Comparison of ENCODE assay signal across 8 mouse cellular contexts in the genomic region with DNA sequence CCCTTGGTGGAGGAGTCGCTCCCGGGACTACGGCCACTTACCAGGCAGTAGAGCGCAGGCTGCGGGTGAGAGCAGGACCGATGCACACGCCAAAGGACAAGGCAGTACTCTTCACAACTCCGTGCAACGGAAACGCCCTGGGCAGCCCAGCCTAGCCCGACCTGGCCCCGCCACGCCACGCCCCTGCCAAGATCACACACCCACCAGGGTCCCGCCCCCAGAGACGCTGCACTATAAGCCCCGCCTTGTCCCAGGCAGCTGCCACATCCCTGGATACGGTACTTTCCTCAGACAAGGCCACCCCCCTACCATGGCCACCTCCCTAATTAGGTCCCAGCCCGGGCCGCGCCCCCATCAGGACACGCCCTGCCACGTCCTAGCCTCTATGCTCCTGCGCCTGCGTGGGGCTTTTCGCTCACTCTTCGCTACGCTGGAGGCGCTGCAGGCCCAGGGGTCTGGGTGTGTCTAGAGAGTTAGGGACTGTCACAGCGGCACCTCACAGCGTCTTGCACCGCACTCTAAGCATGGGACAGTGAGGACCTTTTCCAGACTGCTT. TPM values are rescaled to one million over a fixed set of nuclear protein-coding genes. Genes with fewer than 3 reads are reported as not detected.
DNase-seq lines count a peak whose midpoint lies in the region; ATAC-seq lines count a peak whose summit lies in the region.

A gene (minus strand): TSS at position 363 of the 556 bp plus-strand sequence.
A gene (plus strand): TSS at position 406 of the 556 bp plus-strand sequence.

- H3K9ac ChIP-seq in heart, embryonic 13.5 days = peak within 1 kb of the TSS; percentile 94
- H3K9ac ChIP-seq in liver, embryonic 12.5 days = peak within 1 kb of the TSS; percentile 71
- peak within 1 kb of the TSS; percentile 74 for H3K9ac ChIP-seq in stomach, embryonic 15.5 days

- H3K4me2 ChIP-seq in heart, embryonic 13.5 days = peak within 1 kb of the TSS; percentile 80
- H3K4me2 ChIP-seq in liver, embryonic 12.5 days = peak within 1 kb of the TSS; percentile 93
- peak within 1 kb of the TSS; percentile 84 for H3K4me2 ChIP-seq in stomach, embryonic 15.5 days

- no peaks in the 10 kb centered on the region for H3K27me3 ChIP-seq in heart, embryonic 13.5 days (replicated peaks)
- H3K27me3 ChIP-seq in liver, embryonic 12.5 days (replicated peaks) = no peaks in the 10 kb centered on the region
- H3K27me3 ChIP-seq in stomach, embryonic 15.5 days (replicated peaks) = no peaks in the 10 kb centered on the region

- WGBS in heart, embryonic 13.5 days = under 1% methylated on average over 32 of the region's 32 CpGs
- WGBS in liver, embryonic 12.5 days (ENCODE audit: insufficient replicate concordance) = under 1% methylated on average over 32 of the region's 32 CpGs
- under 1% methylated on average over 32 of the region's 32 CpGs for WGBS in stomach, embryonic 15.5 days

- H3K27ac ChIP-seq in brown adipose tissue, adult 24 weeks (replicated peaks; ENCODE audit: low read depth, low read length) = peak within 1 kb of the TSS; percentile 86
- H3K27ac ChIP-seq in heart, embryonic 13.5 days (replicated peaks) = peak within 1 kb of the TSS; percentile 96
- H3K27ac ChIP-seq in liver, embryonic 12.5 days = peak within 1 kb of the TSS; percentile 78
- H3K27ac ChIP-seq in stomach, embryonic 15.5 days = peak within 1 kb of the TSS; percentile 92

- peak within 1 kb of the TSS; percentile 76 for H3K4me3 ChIP-seq in brown adipose tissue, adult 24 weeks (ENCODE audit: insufficient read depth, low read depth, low read length)
- H3K4me3 ChIP-seq in heart, embryonic 13.5 days = peak within 1 kb of the TSS; percentile 80
- H3K4me3 ChIP-seq in liver, embryonic 12.5 days = peak within 1 kb of the TSS; percentile 65
- H3K4me3 ChIP-seq in stomach, embryonic 15.5 days (replicated peaks) = peak within 1 kb of the TSS; percentile 83

- 0 out of 2 replicates have a peak, but pooled peaks cover 4% of the 10 kb centered on the region for H3K36me3 ChIP-seq in heart, embryonic 13.5 days
- H3K36me3 ChIP-seq in liver, embryonic 12.5 days = no peaks in the 10 kb centered on the region
- H3K36me3 ChIP-seq in stomach, embryonic 15.5 days = no peaks in the 10 kb centered on the region

- H3K4me1 ChIP-seq in brown adipose tissue, adult 24 weeks (ENCODE audit: control insufficient read depth, insufficient read depth, insufficient read length, low read length) = peaks cover 20% of the 10 kb centered on the region
- peaks cover 58% of the 10 kb centered on the region for H3K4me1 ChIP-seq in heart, embryonic 13.5 days
- H3K4me1 ChIP-seq in liver, embryonic 12.5 days = peaks cover 30% of the 10 kb centered on the region
- 0 out of 2 replicates have a peak, but pooled peaks cover 4% of the 10 kb centered on the region for H3K4me1 ChIP-seq in stomach, embryonic 15.5 days

- peak; percentile 98 for DNase-seq in CD4-positive, CD25-positive, alpha-beta regulatory T cell, adult 2 months (ENCODE audit: low read depth, low spot score)
- peak; percentile 86 for DNase-seq in fat pad, adult 2 months (ENCODE audit: extremely low read depth, low read depth, low spot score)
- DNase-seq in kidney, postnatal 10 days = peak; percentile 98
- DNase-seq in natural killer cell, adult 2 months (ENCODE audit: low spot score in 2 of 2) = peak; percentile 97 to 98

- ATAC-seq in heart, embryonic 13.5 days (ENCODE audit: extremely low read depth, insufficient number of reproducible peaks, low FRiP score, low TSS enrichment) = peak; percentile 99
- ATAC-seq in liver, embryonic 12.5 days = peak; percentile 98
- peak; percentile 98 for ATAC-seq in stomach, embryonic 15.5 days (ENCODE audit: insufficient read depth, low FRiP score, low read depth)

- H3K9me3 ChIP-seq in heart, embryonic 13.5 days = no peaks in the 10 kb centered on the region
- H3K9me3 ChIP-seq in liver, embryonic 12.5 days (replicated peaks) = no peaks in the 10 kb centered on the region
- H3K9me3 ChIP-seq in stomach, embryonic 15.5 days = no peaks in the 10 kb centered on the region

RNA-seq across cellular contexts. Expression of the first gene that starts in this region (rescaled TPM):
- 448 and 597 TPM in 2 replicates for polyA plus RNA-seq in brown adipose tissue, adult 24 weeks (2012; ENCODE audit: insufficient read depth, insufficient read length, missing spikeins)
- polyA plus RNA-seq in heart, embryonic 13.5 days (2015; fragmentation: Nextera tagmentation; extraction: Ambion mirVana) = 375 and 414 TPM in 2 replicates
- 68.6 and 70.7 TPM in 2 replicates for polyA plus RNA-seq in liver, embryonic 12.5 days (2016; fragmentation: Nextera tagmentation; extraction: Ambion mirVana)
- 291 and 311 TPM in 2 replicates for polyA plus RNA-seq in stomach, embryonic 15.5 days (2015; fragmentation: Nextera tagmentation; extraction: Ambion mirVana)

RNA-seq across cellular contexts. Expression of the second gene that starts in this region (rescaled TPM):
- polyA plus RNA-seq in brown adipose tissue, adult 24 weeks (2012; ENCODE audit: insufficient read depth, insufficient read length, missing spikeins) = 2.1 and 3.8 TPM in 2 replicates
- 1.4 and 1.6 TPM in 2 replicates for polyA plus RNA-seq in heart, embryonic 13.5 days (2015; fragmentation: Nextera tagmentation; extraction: Ambion mirVana)
- polyA plus RNA-seq in liver, embryonic 12.5 days (2016; fragmentation: Nextera tagmentation; extraction: Ambion mirVana) = 0.83 and 1.4 TPM in 2 replicates
- polyA plus RNA-seq in stomach, embryonic 15.5 days (2015; fragmentation: Nextera tagmentation; extraction: Ambion mirVana) = 2.2 TPM in 2 replicates

Comparison
In these comparisons a context has a peak if more than half of its experiments do, and no peak if none do; other contexts are left out.
1. Peak in every context shown above with its lines: DNase-seq, ATAC-seq, H3K4me3 ChIP-seq and H3K27ac ChIP-seq.